Mouse (Mus musculus) olfactory bulb, adult 2 months (tissue): ENCODE measurements around the gene Gpx3.

ENCODE experiments used
- CTCF ChIP-seq: fragments of 200-500 bp; IDR thresholded peaks from 2 replicates; pipeline ENCODE4 v1.5.1; 2012; ENCODE audit warnings: low read depth, mild to moderate bottlenecking, low read length, moderate library complexity; ENCODE audit not compliant: insufficient read depth
- POLR2A ChIP-seq: fragments of 200-500 bp; IDR thresholded peaks from 2 replicates; pipeline ENCODE4 v1.6.1; 2012; ENCODE audit warnings: mild to moderate bottlenecking, low read depth, low read length, moderate library complexity; ENCODE audit not compliant: insufficient read depth

DNA sequence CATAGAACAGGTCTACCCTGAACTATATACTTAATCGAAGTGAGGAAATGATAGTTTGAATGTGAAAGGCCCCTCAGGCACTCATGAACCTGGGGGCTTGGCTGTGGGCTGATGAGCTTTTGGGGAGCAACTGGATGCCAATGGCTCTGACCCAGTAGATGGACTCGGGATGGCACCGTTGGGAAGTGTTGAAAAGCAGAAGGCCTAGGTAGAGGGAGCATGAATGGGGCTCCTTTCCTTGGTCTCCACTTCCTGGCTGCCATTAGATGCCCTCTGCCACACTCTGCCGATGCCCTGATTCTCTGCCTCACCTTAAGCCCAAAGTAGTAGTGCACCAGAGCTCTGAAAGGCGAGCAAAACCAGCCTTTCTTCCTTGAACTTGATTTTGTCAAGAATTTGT is 26.2 kb upstream of the Gpx3 start:
- TF ChIP-seq POLR2A (no peak), CTCF (no peak)
